Mouse (Mus musculus) embryonic facial prominence, embryonic 15.5 days (tissue): ENCODE data around the gene Rprd2. TPM values are rescaled to one million over a fixed set of nuclear protein-coding genes. Genes with fewer than 3 reads are reported as not detected.
"Not testable (repeated sequence)": the region's sequence is repeated elsewhere in the genome, so short reads cannot be mapped to it uniquely, and the experiment has no call there.

ENCODE experiments used
- ATAC-seq: fragments of 200-750 bp; cut with Nextera tagmentation; 2 replicates; pipeline ENCODE4 v1.8.0; 2017; ENCODE audit warnings: low read depth, moderate TSS enrichment; ENCODE audit not compliant: insufficient number of reproducible peaks, low FRiP score, low TSS enrichment
- H3K27ac ChIP-seq: fragments of 300-500 bp; sonication (generic); replicated peaks from 2 replicates; pipeline ENCODE4 v1.5.1; 2015; ENCODE audit warnings: mild to moderate bottlenecking, inconsistent platforms
- H3K27me3 ChIP-seq: fragments of 300-500 bp; sonication (generic); 2 replicates; pipeline ENCODE4 v1.6.1; 2015; ENCODE audit warnings: inconsistent platforms
- H3K36me3 ChIP-seq: fragments of 300-500 bp; sonication (generic); 2 replicates; pipeline ENCODE4 v1.6.1; 2015; ENCODE audit warnings: mild to moderate bottlenecking, inconsistent platforms
- H3K4me1 ChIP-seq: fragments of 300-500 bp; sonication (generic); 2 replicates; pipeline ENCODE4 v1.6.1; 2015; ENCODE audit warnings: inconsistent platforms
- H3K4me2 ChIP-seq: fragments of 300-500 bp; sonication (generic); replicated peaks from 2 replicates; pipeline ENCODE4 v1.6.1; 2015; ENCODE audit warnings: mild to moderate bottlenecking, inconsistent platforms
- H3K4me3 ChIP-seq: fragments of 300-500 bp; sonication (generic); replicated peaks from 2 replicates; pipeline ENCODE4 v1.5.1; 2015; ENCODE audit warnings: mild to moderate bottlenecking, inconsistent platforms
- H3K9ac ChIP-seq: fragments of 300-500 bp; sonication (generic); 2 replicates; pipeline ENCODE4 v1.6.1; 2015; ENCODE audit warnings: inconsistent platforms
- H3K9me3 ChIP-seq: fragments of 300-500 bp; sonication (generic); replicated peaks from 2 replicates; pipeline ENCODE4 v1.6.1; 2016; ENCODE audit warnings: inconsistent platforms
- WGBS: fragments of 180-500 bp; shearing (Covaris S2); methylation state at CpG from one replicate; pipeline ENCODE4 v1.1.7; 2015; 5-methylcytosine and 5-hydroxymethylcytosine counted together
- polyA plus RNA-seq: library from polyadenylated mRNA; unstranded; fragments of >200 nt; fragmentation: Nextera tagmentation; extraction: Ambion mirVana; gene quantifications from 2 replicates; pipeline ENCODE4 v1.2.1, GENCODE M21; 2015

Gene Rprd2
- polyA plus RNA-seq, result 20.8 and 22.8 TPM in 2 replicates

DNA sequence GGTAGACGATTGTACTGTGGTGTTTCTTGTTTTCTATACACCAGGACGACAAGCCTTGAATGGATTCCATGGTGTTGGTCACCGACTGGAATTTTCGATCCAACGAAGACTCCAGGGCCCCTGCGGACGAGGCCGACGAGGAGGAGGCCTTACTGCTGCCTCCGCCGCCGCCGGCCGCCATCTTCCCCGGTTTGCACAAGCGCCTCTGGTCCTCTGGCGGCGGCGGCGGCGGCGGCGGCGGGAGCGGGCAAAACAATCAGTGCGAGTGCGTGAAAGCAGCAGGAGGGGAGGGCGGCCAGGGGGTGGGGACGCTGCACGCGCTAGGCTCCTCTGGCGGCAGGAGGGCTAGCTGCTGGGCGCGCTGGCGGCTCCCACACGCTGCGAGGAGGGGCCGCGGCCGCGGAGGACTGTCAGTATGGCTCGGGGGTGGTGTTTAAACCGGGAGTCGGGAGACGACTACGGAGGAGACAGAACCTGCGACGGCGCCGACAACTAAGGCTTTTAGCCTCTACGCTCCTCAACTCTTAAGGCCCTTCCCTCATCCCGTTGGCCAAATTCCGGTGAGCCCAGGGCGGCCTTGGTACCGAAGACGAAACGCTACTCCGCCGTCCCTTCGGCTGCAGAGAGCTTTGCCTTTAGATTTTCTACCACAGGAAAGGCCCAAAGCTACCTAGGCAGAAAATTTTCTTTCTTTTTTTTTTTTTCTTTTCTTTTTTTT, at the start of gene Rprd2:
Rprd2 (minus strand) TSS at position 293 of the 718 bp plus-strand sequence.
- Histone ChIP-seq H3K4me3 (peak within 1 kb of the TSS; percentile 76), H3K36me3 (no peaks in the 10 kb centered on the region), H3K27me3 (no peaks in the 10 kb centered on the region), H3K9me3 (no peaks in the 10 kb centered on the region), H3K9ac (peak within 1 kb of the TSS; percentile 95), H3K4me1 (peaks cover 17% of the 10 kb centered on the region), H3K4me2 (peak within 1 kb of the TSS; percentile 54), H3K27ac (peak within 1 kb of the TSS; percentile 100)
- WGBS, result under 1% methylated on average over 60 of the region's 60 CpGs
- ATAC-seq, result peak; percentile 63

DNA sequence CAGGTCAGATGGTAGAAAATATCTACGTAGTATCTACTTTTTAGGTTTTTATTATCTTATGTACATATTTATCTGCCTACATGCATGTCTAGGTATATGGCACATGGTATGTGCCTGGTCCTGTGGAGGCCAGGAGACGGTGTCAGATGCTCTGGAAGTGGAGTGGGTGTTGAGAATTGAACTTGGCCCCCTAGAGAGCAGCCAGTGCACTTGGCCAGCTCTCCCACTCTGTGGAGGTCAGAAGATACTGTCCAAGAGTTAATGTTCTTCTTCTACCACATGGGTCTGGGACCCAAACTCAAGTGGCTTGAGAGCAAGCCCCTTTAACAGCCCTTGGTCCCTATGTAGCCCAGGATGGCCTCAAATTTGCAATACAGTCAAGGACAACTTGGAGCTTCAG, 48.7 kb upstream of the Rprd2 start:
- Histone ChIP-seq H3K27me3 (no peaks in the 10 kb centered on the region), H3K27ac (no peak overlapping the region), H3K4me1 (peaks cover 13% of the 10 kb centered on the region), H3K4me2 (no peak overlapping the region), H3K36me3 (peaks cover 36% of the 10 kb centered on the region), H3K9ac (no peak overlapping the region), H3K4me3 (no peak overlapping the region), H3K9me3 (no peaks in the 10 kb centered on the region)
- no peak for ATAC-seq
- WGBS, result 90% methylated on average over 2 of the region's 2 CpGs

DNA sequence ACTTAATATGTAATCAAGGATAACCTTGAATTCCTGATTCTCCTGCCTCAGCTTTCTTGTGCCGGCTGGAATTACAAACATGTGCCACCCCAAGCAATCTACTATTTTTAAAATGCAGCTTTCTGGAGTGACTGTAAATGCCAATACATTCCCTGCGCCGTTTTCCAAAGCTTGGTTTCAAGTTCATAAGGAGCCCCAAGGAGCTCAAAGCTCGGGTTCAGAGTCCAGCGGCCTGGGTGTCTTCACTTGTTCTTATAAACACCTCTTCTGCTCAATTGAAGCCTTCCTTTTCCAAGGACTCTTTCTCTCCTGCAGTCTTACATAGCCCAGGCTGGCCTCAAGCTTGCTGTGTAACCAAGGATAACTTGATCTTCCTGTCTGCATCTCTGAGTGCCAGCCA, 47.4 kb upstream of the Rprd2 start:
- Histone ChIP-seq H3K27me3 (no peaks in the 10 kb centered on the region), H3K36me3 (peaks cover 36% of the 10 kb centered on the region), H3K4me3 (no peak overlapping the region), H3K9ac (no peak overlapping the region), H3K27ac (no peak overlapping the region), H3K4me2 (no peak overlapping the region), H3K4me1 (peaks cover 8% of the 10 kb centered on the region; the same call in 1 of the 2 replicates), H3K9me3 (no peaks in the 10 kb centered on the region)
- WGBS, result 85% methylated on average over 5 of the region's 5 CpGs
- ATAC-seq, result no peak

DNA sequence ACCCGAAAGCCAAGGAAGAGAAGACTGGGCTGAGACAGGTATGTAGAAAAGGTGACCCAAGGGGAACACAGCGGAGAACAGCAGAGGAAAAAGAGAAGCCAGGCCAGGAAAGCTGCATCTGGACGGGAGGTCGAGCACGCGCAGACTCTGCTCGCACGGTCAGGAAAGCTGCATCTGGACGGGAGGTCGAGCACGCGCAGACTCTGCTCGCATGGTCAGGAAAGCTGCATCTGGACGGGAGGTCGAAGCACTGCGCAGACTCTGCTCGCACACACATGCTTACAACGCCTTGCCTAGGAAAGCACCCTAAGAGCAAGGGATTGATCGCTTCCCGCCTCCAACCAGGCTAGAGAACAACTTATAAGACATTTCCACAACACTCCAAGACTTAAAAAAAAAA, 46.9 kb upstream of the Rprd2 start:
- Histone ChIP-seq H3K9ac (no peak overlapping the region), H3K4me1 (peaks cover 5% of the 10 kb centered on the region; the same call in 1 of the 2 replicates), H3K9me3 (no peaks in the 10 kb centered on the region), H3K27ac (no peak overlapping the region), H3K36me3 (peaks cover 36% of the 10 kb centered on the region), H3K4me3 (no peak overlapping the region), H3K4me2 (no peak overlapping the region), H3K27me3 (no peaks in the 10 kb centered on the region)
- WGBS, result 90% methylated on average over 20 of the region's 20 CpGs
- no peak for ATAC-seq

DNA sequence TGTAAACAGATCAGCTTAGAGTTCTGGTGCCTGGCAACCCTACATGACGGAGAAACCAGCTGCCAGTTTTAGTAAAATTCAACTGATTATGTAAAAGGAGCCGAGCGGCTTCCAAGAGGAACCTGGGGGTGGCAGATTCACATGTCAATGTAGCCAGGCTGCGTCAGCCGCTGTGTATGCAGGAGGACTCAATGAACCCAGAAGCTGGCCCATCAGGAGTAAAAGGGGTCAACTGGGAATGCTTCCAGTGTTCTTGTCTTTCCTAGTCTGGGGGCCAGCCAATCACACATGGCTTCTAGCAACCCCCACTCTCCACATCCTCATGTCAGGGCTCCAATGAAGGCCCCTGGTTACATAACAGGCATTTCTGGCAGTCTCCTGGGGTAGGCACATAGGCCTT, 46.4 kb upstream of the Rprd2 start:
- 92% methylated on average over 5 of the region's 5 CpGs for WGBS
- H3K36me3 ChIP-seq, result peaks cover 36% of the 10 kb centered on the region

DNA sequence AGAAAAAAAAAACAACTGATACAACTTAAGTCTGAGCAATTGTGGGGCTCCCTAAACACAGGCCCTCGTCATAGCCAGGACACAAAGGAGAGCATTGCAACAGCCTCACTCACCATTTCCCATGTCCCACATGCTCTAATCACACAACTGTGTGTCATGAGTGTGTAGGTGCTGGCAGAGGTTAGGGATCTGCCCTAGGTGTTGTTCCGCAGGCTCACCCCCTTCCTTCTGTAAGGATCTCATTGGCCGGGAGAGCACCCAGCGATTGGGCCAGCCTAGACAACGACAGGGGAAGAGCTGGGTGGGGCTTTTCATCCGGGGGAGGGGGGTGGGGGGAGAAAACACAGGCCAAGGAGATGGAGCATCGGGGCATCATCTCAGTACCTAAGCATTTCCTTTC, 44.9 kb upstream of the Rprd2 start:
- Histone ChIP-seq H3K4me2 (no peak overlapping the region), H3K27ac (no peak overlapping the region), H3K9ac (no peak overlapping the region), H3K4me1 (no peaks in the 10 kb centered on the region), H3K9me3 (no peaks in the 10 kb centered on the region), H3K4me3 (no peak overlapping the region), H3K36me3 (peaks cover 28% of the 10 kb centered on the region), H3K27me3 (no peaks in the 10 kb centered on the region)
- ATAC-seq, result no peak
- WGBS, result 78% methylated on average over 7 of the region's 7 CpGs

More for the DNA sequence above, 46.4 kb upstream of the Rprd2 start:
- Histone ChIP-seq H3K9me3 (no peaks in the 10 kb centered on the region), H3K4me2 (no peak overlapping the region), H3K9ac (no peak overlapping the region), H3K27ac (no peak overlapping the region), H3K27me3 (no peaks in the 10 kb centered on the region), H3K4me3 (no peak overlapping the region), H3K4me1 (no peaks in the 10 kb centered on the region; the same call in 1 of the 2 replicates)
- no peak for ATAC-seq

DNA sequence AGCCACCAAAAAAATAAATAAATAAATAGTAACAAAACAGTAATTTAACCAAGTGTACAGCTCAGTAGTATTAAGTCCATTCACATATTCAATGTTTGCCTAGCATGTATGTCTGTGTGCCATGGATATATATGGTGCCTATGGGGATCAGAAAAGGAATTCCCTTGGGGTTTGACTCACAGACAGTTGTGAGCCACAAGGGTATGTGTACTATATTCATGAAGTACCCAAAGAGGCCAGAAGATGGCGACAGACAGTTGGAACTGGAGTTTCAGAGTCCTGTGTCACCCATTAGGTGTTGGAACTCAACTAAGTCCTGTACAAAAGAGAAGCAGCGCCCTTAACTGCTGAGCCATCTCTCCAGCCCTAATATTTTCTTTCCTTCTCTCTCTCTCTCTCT, 43.1 kb upstream of the Rprd2 start:
- no peaks in the 10 kb centered on the region for H3K9me3 ChIP-seq
- no peak overlapping the region for H3K4me3 ChIP-seq
- H3K4me2 ChIP-seq, result no peak overlapping the region
- no peak overlapping the region for H3K27ac ChIP-seq
- H3K36me3 ChIP-seq, result peaks cover 21% of the 10 kb centered on the region
- H3K9ac ChIP-seq, result no peak overlapping the region
- WGBS, result 44% methylated on average over 2 of the region's 2 CpGs
- H3K4me1 ChIP-seq, result no peaks in the 10 kb centered on the region
- H3K27me3 ChIP-seq, result no peaks in the 10 kb centered on the region
- no peak for ATAC-seq

DNA sequence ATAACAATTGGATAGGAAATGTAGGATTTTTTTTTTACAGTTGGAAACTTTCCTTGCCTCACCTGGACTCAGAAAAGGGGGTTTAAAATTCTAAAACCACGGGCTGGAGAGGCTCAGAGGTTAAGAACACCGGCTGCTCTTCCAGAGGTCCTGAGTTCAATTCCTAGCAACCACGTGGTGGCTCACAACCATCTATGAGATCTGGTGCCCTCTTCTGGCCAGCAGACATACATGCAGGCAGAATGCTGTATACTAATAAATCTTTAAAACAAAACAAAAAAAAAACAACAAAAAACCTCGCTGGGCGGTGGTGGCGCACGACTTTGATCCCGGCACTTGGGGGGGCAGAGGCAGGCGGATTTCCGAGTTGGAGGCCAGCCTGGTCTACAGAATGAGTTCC, 42.6 kb upstream of the Rprd2 start:
- Histone ChIP-seq H3K9ac (no peak overlapping the region), H3K27me3 (no peaks in the 10 kb centered on the region), H3K4me1 (0 out of 2 replicates have a peak, but pooled peaks cover under 1% of the 10 kb centered on the region), H3K27ac (no peak overlapping the region), H3K4me2 (no peak overlapping the region), H3K9me3 (no peaks in the 10 kb centered on the region), H3K36me3 (peaks cover 21% of the 10 kb centered on the region), H3K4me3 (no peak overlapping the region)
- ATAC-seq, result no peak
- WGBS, result 78% methylated on average over 10 of the region's 10 CpGs

DNA sequence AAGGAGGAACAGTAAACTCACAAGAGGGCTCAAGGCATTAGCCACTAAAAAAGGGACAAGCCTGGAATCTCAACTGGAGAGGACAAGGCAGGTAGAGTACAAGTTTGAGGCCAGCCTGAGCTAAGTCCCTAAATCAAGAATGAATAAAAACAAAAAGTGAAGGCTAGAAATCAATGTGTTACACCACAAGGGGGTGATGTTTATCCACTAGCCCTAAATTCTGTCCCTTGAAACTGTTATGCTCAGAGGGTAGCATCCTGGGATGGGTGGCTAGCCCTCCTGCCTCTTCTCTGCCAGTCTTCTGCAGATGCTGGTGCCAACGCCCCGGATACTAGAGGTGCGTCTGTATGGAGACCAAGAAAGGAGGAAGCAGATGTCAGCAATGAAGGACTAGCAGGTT, 41.7 kb upstream of the Rprd2 start:
- Histone ChIP-seq H3K4me3 (no peak overlapping the region), H3K36me3 (peaks cover 18% of the 10 kb centered on the region), H3K27me3 (no peaks in the 10 kb centered on the region), H3K4me2 (no peak overlapping the region), H3K9me3 (no peaks in the 10 kb centered on the region), H3K9ac (no peak overlapping the region), H3K4me1 (0 out of 2 replicates have a peak, but pooled peaks cover 3% of the 10 kb centered on the region), H3K27ac (no peak overlapping the region)
- ATAC-seq, result no peak
- WGBS, result 88% methylated on average over 3 of the region's 3 CpGs

DNA sequence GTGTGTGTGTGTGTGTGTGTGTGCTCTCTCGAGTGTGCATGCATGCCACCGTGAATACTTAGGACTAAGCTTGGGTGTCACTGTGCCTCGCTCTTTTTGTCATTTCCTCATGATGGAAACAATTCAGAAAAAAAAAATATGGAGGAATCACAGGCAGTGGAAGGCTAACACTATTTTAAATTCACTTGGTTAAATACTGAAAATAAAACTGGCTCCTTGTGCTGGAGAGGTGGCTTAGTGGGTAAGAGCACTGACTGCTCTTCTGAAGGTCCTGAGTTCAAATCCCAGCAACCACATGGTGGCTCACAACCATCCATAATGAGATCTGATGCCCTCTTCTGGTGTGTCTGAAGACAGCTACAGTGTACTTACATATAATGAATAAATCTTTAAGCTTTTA, 39.6 kb upstream of the Rprd2 start:
- WGBS, result 74% methylated on average over 3 of the region's 3 CpGs
- H3K36me3 ChIP-seq, H3K4me3 ChIP-seq, ATAC-seq, H3K9me3 ChIP-seq, H3K9ac ChIP-seq, H3K27me3 ChIP-seq, H3K4me2 ChIP-seq, H3K27ac ChIP-seq: not testable (repeated sequence)
- H3K4me1 ChIP-seq, result peaks cover 11% of the 10 kb centered on the region; the same call in 1 of the 2 replicates

DNA sequence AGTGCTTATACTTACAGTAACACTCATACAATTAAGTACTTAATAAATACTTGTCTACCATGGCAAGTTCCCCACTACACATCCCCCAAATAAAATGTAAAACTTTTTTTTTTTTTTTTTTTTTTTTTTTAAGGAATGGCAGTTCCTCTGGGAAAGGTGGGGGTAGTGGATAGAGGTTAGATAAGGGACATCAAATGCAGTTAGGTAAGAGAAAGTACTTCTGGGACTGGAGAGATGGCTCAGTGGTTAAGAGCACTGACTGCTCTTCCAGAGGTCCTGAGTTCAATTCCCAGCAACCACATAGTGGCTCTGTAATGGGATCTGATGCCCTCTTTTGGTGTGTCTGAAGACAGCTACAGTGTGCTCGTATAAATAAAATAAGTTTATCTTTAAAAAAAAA, 38.4 kb upstream of the Rprd2 start:
- not testable (repeated sequence) for H3K9ac ChIP-seq, ATAC-seq, H3K4me2 ChIP-seq, H3K4me3 ChIP-seq, H3K27ac ChIP-seq, H3K27me3 ChIP-seq, H3K9me3 ChIP-seq
- Histone ChIP-seq H3K36me3 (peaks cover 13% of the 10 kb centered on the region), H3K4me1 (peaks cover 11% of the 10 kb centered on the region; the same call in 1 of the 2 replicates)
- 85% methylated on average over 1 of the region's 1 CpGs for WGBS

DNA sequence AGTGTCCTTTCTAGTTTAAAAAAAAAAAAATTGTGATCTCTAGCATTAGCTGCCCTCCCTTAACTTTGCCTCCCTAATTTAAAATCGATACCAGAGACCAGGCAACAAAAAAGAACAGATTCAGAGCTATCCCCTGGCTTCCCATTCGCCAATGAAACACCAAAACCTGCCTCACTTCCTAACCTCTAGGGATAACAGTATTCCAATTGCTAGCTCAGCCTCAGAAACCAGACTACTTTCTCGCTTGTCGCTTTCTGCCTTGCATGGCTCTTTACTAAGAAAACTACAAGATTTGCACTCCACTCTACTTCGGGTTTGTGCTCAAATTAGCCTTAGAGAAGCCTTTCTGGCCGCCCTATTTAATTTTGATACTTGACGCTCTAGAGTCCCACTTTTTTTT, 37.5 kb upstream of the Rprd2 start:
- Histone ChIP-seq H3K4me3 (peak overlapping the region; percentile 77), H3K9me3 (no peaks in the 10 kb centered on the region), H3K9ac (peak overlapping the region; percentile 40), H3K4me1 (peaks cover 11% of the 10 kb centered on the region; the same call in 1 of the 2 replicates), H3K27me3 (no peaks in the 10 kb centered on the region), H3K4me2 (peak overlapping the region; percentile 62), H3K36me3 (peaks cover 22% of the 10 kb centered on the region), H3K27ac (peak overlapping the region; percentile 88)
- WGBS, result 17% methylated on average over 7 of the region's 7 CpGs
- no peak for ATAC-seq
